Mouse (Mus musculus) embryonic facial prominence, embryonic 10.5 days (tissue): ENCODE data around the gene Jmjd4. TPM values are rescaled to one million over a fixed set of nuclear protein-coding genes. Genes with fewer than 3 reads are reported as not detected.

Experiments used
- DNase-seq: peaks from one replicate; pipeline ENCODE4 v3.0.0-alpha.2; 2017; ENCODE audit warnings: low spot score
- H3K27ac ChIP-seq: fragments of 300-500 bp; sonication (generic); replicated peaks from 2 replicates; pipeline ENCODE4 v1.5.1; 2016; ENCODE audit warnings: mild to moderate bottlenecking
- H3K27me3 ChIP-seq: fragments of 300-500 bp; sonication (generic); replicated peaks from 2 replicates; pipeline ENCODE4 v1.6.1; 2016; ENCODE audit warnings: low read depth, mild to moderate bottlenecking; ENCODE audit not compliant: poor library complexity, severe bottlenecking
- H3K36me3 ChIP-seq: fragments of 300-500 bp; sonication (generic); replicated peaks from 2 replicates; pipeline ENCODE4 v1.6.1; 2016; ENCODE audit warnings: mild to moderate bottlenecking, moderate library complexity
- H3K4me1 ChIP-seq: fragments of 300-500 bp; sonication (generic); 2 replicates; pipeline ENCODE4 v1.6.1; 2016
- H3K4me3 ChIP-seq: fragments of 300-500 bp; sonication (generic); 2 replicates; pipeline ENCODE4 v1.5.1; 2016; ENCODE audit warnings: mild to moderate bottlenecking, moderate library complexity
- H3K9me3 ChIP-seq: fragments of 300-500 bp; sonication (generic); 2 replicates; pipeline ENCODE4 v1.6.1; 2016; ENCODE audit warnings: mild to moderate bottlenecking
- WGBS: fragments of 180-500 bp; shearing (Covaris S2); methylation state at CpG from one replicate; pipeline ENCODE4 v1.1.7; 2016; 5-methylcytosine and 5-hydroxymethylcytosine counted together
- polyA plus RNA-seq: library from polyadenylated mRNA; unstranded; fragments of >200 nt; fragmentation: Nextera tagmentation; extraction: Ambion mirVana; gene quantifications from 2 replicates; pipeline ENCODE4 v1.2.1, GENCODE M21; 2016

Jmjd4 gene
- polyA plus RNA-seq, 1 experiment from 2014 or later = 19.6 TPM

DNA sequence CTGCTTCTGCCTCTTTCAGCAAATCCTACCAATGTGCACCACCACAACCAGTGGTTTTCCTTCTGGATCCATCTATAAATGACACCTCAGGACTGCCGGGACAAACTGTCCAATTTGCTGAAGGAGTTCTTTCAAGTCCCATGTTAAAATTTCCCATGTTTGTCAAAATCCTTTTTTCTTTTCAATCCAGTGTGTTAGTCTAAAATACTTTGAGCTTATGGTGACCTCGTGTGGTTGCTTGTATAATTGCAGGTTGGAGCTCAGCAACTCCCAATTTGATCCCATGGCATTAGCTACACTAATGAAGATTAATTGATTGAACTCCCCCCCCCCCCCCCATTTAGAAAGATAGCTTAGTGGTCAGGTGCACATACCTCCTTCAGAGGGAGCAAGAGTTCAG lies 33.4 kb downstream of the Jmjd4 start:
- H3K9me3 ChIP-seq = no peaks in the 10 kb centered on the region
- peak; percentile 47 for DNase-seq
- 13% methylated on average over 2 of the region's 2 CpGs for whole genome bisulfite sequencing

DNA sequence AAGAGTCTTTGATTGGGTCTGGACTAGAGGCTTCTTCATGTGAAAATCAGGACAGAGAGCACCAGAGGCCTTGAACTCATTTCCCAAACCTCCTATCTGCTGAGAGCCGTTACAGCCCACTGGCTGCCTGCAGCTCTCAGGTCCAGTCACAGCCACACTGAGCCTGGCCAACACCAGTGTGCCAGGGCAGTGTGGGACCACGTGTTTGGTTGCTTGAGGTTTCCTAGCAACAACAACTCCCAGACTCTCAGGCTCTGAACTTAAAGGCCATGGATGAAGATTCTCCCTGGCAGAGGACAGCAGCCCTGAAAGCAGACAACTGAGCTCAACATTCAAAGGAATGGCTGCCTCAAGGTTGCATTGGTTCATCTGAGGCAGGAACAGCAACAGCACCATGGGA lies 35.8 kb downstream of the Jmjd4 start:
- 78% methylated on average over 2 of the region's 2 CpGs for WGBS
- peaks cover 60% of the 10 kb centered on the region for H3K36me3 ChIP-seq
- no peaks in the 10 kb centered on the region for H3K4me1 ChIP-seq
- no peaks in the 10 kb centered on the region for H3K9me3 ChIP-seq
- H3K27me3 ChIP-seq = no peaks in the 10 kb centered on the region
- no peak overlapping the region for H3K4me3 ChIP-seq
- no peak for DNase-seq
- no peak overlapping the region for H3K27ac ChIP-seq

More for the DNA sequence above, 33.4 kb downstream of the Jmjd4 start:
- no peaks in the 10 kb centered on the region for H3K27me3 ChIP-seq
- H3K4me1 ChIP-seq = no peaks in the 10 kb centered on the region
- H3K36me3 ChIP-seq = peaks cover 37% of the 10 kb centered on the region
- no peak overlapping the region for H3K4me3 ChIP-seq
- H3K27ac ChIP-seq = no peak overlapping the region

DNA sequence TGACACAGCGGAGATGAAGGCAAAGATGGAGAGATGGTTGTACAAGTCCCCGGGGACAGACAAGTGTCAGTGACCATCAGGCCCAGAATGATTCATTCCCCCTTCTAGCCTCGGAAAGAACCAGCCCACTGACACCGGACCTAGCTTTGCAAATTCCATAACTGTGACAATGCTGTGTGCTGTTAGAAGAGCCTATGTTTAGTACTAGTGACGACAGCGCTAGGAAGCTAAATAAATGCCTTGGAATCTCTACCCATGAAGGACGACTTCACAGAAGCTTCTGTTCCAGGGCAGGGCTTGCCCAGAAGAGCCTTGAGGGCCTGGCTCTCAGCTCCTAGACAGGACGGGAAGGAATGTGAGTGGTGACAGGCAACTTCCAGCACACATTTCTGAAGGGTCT lies 36.4 kb downstream of the Jmjd4 start:
- Histone ChIP-seq H3K4me3 (no peak overlapping the region), H3K4me1 (no peaks in the 10 kb centered on the region), H3K27ac (no peak overlapping the region), H3K9me3 (no peaks in the 10 kb centered on the region), H3K36me3 (peaks cover 66% of the 10 kb centered on the region), H3K27me3 (no peaks in the 10 kb centered on the region)
- no peak for DNase-seq
- 87% methylated on average over 8 of the region's 8 CpGs for WGBS

DNA sequence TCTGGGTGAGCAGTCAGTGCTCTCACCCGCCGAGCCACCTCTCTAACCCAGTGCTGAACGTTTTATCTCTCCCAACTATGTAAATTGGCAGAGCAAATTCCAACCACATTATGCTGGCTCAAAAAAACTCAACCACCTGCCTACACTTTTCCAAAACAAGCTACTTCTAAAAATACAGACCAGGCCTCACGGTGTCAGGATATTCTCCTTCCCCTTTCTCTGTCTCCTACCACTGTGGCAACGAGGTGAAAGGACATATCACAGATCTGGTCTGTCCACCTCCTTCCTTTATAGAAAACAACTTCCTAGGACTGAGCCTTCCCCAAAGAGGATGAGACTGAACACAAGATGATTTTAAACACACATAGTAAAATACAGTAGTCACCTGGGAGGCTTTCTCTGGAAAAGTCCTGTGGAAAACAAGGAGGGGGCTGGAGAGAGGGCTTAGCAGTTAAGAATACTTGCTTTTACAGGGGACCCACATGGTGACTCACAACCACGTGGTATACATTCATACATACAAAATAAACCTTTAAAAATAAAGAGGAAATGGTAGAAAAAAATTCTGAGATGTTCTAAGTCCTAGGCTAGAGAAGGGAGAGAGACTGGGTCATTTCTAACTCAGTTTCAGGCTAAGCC lies 46.9 kb downstream of the Jmjd4 start:
- WGBS = 93% methylated on average over 6 of the region's 6 CpGs
- no peak overlapping the region for H3K27ac ChIP-seq
- no peaks in the 10 kb centered on the region for H3K4me1 ChIP-seq
- H3K36me3 ChIP-seq = peaks cover 100% of the 10 kb centered on the region
- no peak for DNase-seq
- H3K4me3 ChIP-seq = no peak overlapping the region
- H3K9me3 ChIP-seq = peaks cover 5% of the 10 kb centered on the region; the same call in 1 of the 2 replicates
- no peaks in the 10 kb centered on the region for H3K27me3 ChIP-seq

DNA sequence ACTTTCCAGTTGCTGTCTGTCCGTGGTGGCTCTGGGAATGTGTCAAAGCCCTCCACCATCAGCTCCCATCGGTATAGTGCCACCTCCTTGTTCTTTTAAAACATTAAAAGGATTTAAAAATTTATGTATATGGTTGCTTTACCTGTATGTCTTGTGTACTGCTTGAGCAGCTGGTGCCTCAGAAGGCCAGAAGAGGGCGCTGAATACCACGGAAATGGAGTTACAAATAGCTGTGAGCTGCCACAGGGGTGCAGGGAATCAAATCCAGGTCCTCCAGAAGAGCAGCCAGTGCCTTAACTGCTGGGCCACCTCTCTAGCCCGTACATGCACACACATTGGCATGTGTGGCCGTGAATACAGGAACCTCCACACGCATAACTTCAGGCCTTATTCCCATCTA lies 47.9 kb downstream of the Jmjd4 start:
- Histone ChIP-seq H3K36me3 (peaks cover 100% of the 10 kb centered on the region), H3K9me3 (peaks cover 5% of the 10 kb centered on the region; the same call in 1 of the 2 replicates), H3K27me3 (no peaks in the 10 kb centered on the region), H3K4me1 (no peaks in the 10 kb centered on the region), H3K4me3 (no peak overlapping the region), H3K27ac (no peak overlapping the region)
- no peak for DNase-seq
- 92% methylated on average over 7 of the region's 7 CpGs for WGBS

DNA sequence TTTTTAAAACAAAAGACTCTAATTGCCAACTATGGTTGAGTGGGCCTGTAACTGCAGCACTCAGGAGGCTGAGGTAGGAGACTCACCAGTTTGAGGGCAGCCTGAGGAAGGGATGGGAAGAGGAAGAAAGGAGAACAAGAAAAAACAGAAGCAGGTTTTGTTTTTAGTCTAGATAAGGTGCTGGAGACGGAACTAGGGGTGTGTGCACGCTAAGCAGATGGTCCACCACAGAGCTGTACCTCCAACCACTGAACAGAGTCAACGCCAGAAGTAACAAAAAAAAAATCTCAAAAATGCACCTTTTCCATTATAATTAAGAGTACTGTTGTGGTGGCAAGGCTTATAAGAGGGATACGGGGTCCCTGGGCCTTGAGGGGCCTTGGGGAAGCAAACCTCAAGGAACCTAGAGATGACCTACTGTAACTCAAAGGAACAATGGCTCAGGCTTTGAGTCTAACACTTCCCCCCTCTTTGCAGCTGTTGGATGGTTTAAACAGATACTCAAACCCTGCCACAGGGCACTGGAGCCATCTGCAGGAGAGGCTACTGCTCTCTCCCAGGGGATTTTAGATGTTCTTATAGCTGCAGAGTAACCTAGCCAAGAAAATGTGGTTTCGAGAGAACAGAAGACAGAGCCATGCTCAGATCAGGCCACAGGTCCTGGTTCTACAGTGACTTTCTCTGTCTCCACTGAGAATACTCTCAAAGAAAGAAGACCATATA lies 52.3 kb downstream of the Jmjd4 start:
- no peak overlapping the region for H3K4me3 ChIP-seq
- H3K27ac ChIP-seq = no peak overlapping the region
- peaks cover 75% of the 10 kb centered on the region for H3K36me3 ChIP-seq
- 91% methylated on average over 5 of the region's 5 CpGs for WGBS
- peaks cover 18% of the 10 kb centered on the region for H3K4me1 ChIP-seq
- peaks cover 5% of the 10 kb centered on the region; the same call in 1 of the 2 replicates for H3K9me3 ChIP-seq
- H3K27me3 ChIP-seq = no peaks in the 10 kb centered on the region
- no peak for DNase-seq

DNA sequence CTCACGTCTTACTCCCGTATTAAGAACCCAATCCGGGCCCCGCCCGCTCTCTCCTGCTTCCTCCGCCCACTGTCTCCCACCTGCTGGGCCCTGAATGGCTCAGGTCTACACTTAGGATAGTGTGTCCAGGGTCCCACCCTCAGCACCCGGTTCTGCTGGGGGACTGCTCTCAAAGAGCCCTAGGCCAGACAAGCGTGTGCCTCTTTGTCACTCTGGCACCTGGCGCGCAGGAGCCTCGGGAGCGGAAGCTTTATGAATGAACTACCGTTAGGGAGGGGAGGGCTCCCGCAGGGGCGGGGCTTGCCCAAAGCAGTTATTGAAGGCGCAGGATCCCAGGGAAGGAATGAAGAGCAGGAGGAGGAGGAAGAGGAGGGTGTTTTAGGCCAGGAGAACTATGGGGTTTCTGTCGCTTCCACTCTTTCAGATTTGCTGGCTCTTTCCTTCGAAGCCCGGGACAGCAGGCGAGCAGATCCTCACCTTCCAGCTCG lies 55.5 kb downstream of the Jmjd4 start:
- Histone ChIP-seq H3K27me3 (no peaks in the 10 kb centered on the region), H3K36me3 (peaks cover 65% of the 10 kb centered on the region), H3K9me3 (no peaks in the 10 kb centered on the region), H3K27ac (peak overlapping the region; percentile 97), H3K4me1 (peaks cover 28% of the 10 kb centered on the region), H3K4me3 (peak overlapping the region; percentile 91)
- DNase-seq = peak; percentile 80
- WGBS = under 1% methylated on average over 21 of the region's 21 CpGs

DNA sequence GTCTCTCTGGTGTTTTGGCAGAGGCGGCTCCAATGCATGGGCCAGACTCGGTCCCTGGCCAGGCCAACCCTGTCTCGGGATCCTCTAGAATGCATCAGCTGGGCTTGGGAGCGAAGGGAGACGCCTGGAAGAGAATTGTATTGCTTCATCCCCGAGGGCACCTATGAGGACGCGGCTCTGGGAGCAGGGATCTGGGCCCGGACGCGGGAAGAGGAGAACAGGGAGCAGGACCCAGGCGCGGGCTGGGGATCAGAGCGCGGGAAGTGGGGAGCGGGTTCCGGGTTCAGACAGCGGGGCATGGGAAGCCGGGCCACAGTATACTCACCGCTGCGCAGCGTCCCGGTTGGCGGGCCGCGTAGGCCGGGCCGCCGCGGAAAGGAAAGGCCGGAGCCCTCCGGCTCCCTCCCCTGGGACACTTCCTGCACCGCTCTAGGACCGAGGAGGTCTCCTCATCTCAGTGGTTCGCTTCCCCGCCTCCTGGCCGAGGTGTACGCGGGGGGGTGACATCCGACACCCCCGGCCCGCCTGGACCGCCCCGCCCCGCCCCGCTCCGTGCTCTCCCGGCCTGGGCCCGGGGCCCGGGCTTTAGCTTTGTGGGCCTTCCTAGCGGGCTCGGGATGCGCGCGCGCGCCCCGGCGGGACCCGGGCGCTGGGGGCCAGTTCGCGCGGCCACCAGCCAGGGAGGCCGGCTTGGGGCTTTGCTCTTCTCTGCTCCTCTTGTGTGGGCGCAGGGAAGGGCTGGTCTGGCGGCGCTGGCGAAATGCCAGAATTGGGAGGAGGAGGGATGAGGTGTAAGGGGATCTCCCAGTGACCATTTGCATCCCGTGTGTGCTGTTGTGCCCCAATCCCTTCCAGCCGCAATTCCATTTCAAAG lies 56.2 kb downstream of the Jmjd4 start:
- Histone ChIP-seq H3K27ac (peak overlapping the region; percentile 97), H3K4me3 (peak overlapping the region; percentile 91), H3K36me3 (peaks cover 65% of the 10 kb centered on the region), H3K9me3 (no peaks in the 10 kb centered on the region), H3K27me3 (no peaks in the 10 kb centered on the region), H3K4me1 (peaks cover 28% of the 10 kb centered on the region)
- under 1% methylated on average over 71 of the region's 71 CpGs for WGBS
- peak; percentile 95 for DNase-seq

DNA sequence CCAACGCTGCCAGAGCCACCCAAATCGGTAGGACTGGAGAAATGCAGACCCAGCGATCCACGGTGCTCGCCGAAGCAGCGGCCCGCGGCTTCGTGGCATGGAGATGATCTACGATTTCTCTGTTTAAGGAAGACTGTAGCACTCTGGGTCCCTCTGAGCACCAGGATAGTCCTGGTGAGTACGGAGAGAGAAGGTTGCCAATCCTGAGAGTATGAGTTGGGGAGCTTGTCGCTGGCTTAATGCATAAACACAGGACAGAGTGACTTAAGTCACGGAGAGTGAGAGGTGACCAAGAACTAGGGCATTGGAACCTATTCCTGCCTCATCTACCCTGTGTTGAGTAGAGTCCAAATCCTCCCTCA lies 56.8 kb downstream of the Jmjd4 start:
- Histone ChIP-seq H3K27ac (peak overlapping the region; percentile 97), H3K36me3 (peaks cover 65% of the 10 kb centered on the region), H3K4me3 (peak overlapping the region; percentile 91), H3K27me3 (no peaks in the 10 kb centered on the region), H3K4me1 (peaks cover 28% of the 10 kb centered on the region), H3K9me3 (no peaks in the 10 kb centered on the region)
- under 1% methylated on average over 14 of the region's 14 CpGs for WGBS
- DNase-seq = no peak

Other genes starting within 250 kb of the Jmjd4 start
- gene Mrpl55, start 247.6 kb upstream of the Jmjd4 start, polyA plus RNA-seq = 119 and 128 TPM in 2 replicates
- gene 2310033P09Rik, start 241.7 kb upstream of the Jmjd4 start, polyA plus RNA-seq = 43.9 and 46.0 TPM in 2 replicates
- gene Arf1, start 221.8 kb upstream of the Jmjd4 start, polyA plus RNA-seq = 645 and 651 TPM in 2 replicates
- 0.77 and 1.7 TPM in 2 replicates for gene Wnt3a, start 159.3 kb upstream of the Jmjd4 start, polyA plus RNA-seq
- 2.3 and 2.6 TPM in 2 replicates for gene Wnt9a, start 143.1 kb upstream of the Jmjd4 start, polyA plus RNA-seq
- not detected in 2 replicates for gene Prss38, start 74.4 kb upstream of the Jmjd4 start, polyA plus RNA-seq
- gene Snap47, start 1.1 kb downstream of the Jmjd4 start, polyA plus RNA-seq = 128 and 134 TPM in 2 replicates
- gene Zfp867, start 22.4 kb downstream of the Jmjd4 start, polyA plus RNA-seq = 8.6 and 9.3 TPM in 2 replicates
- 37.2 and 39.3 TPM in 2 replicates for gene Zkscan17, start 76.7 kb downstream of the Jmjd4 start, polyA plus RNA-seq
- gene Nlrp3, start 91.5 kb downstream of the Jmjd4 start, polyA plus RNA-seq = 0.14 and 0.16 TPM in 2 replicates
- gene Olfr222, start 126.2 kb downstream of the Jmjd4 start, polyA plus RNA-seq = 0.06 TPM in 1 of 2 replicates, not detected in the other
- not detected in 2 replicates for gene Olfr223, start 143.2 kb downstream of the Jmjd4 start, polyA plus RNA-seq
- gene Mprip, start 211.3 kb downstream of the Jmjd4 start, polyA plus RNA-seq = 40.8 and 49.9 TPM in 2 replicates